Mouse (Mus musculus): ENCODE data around the gene Kdsr.

Gene Kdsr

GRCm38 (mm10) chr1:106759572-106760435 is at the start of gene Kdsr:
Gene Kdsr, minus strand, starts transcription at chr1:106759727.
- in situ Hi-C loops (cut with MboI; ENCODE audit: low pct_unique_long_range_greater_than_20kb in 1 of 2, low sequenced_read_pairs in 2 of 2, unreplicated experiment in 1 of 2): no loop called here

- in situ Hi-C loops (cut with MboI; ENCODE audit: low pct_unique_long_range_greater_than_20kb in 1 of 2, low sequenced_read_pairs in 2 of 2, unreplicated experiment in 1 of 2): no loop called here
These were observed 40.4 kb upstream of the Kdsr start for GRCm38 (mm10) chr1:106799931-106800330.

GRCm38 (mm10) chr1:106799406-106799805 is 39.9 kb upstream of the Kdsr start:
- in situ Hi-C loops (cut with MboI; ENCODE audit: low pct_unique_long_range_greater_than_20kb in 1 of 2, low sequenced_read_pairs in 2 of 2, unreplicated experiment in 1 of 2): no loop called here

- in situ Hi-C loops (cut with MboI; ENCODE audit: low pct_unique_long_range_greater_than_20kb in 1 of 2, low sequenced_read_pairs in 2 of 2, unreplicated experiment in 1 of 2): no loop called here
These were observed 37.7 kb upstream of the Kdsr start for GRCm38 (mm10) chr1:106796987-106797779.

- in situ Hi-C loops (cut with MboI; ENCODE audit: low pct_unique_long_range_greater_than_20kb in 1 of 2, low sequenced_read_pairs in 2 of 2, unreplicated experiment in 1 of 2): no loop called here
These were observed 37.0 kb upstream of the Kdsr start, which contains the start of gene Vps4b for GRCm38 (mm10) chr1:106796542-106796924. Gene Vps4b, minus strand, starts transcription at chr1:106796728.

- in situ Hi-C loops (cut with MboI; ENCODE audit: low pct_unique_long_range_greater_than_20kb in 1 of 2, low sequenced_read_pairs in 2 of 2, unreplicated experiment in 1 of 2): no loop called here
These were observed 36.4 kb upstream of the Kdsr start for GRCm38 (mm10) chr1:106795634-106796541.

- in situ Hi-C loops (cut with MboI; ENCODE audit: low pct_unique_long_range_greater_than_20kb in 1 of 2, low sequenced_read_pairs in 2 of 2, unreplicated experiment in 1 of 2): no loop called here
These were observed 15.4 kb upstream of the Kdsr start for GRCm38 (mm10) chr1:106774896-106775295.

GRCm38 (mm10) chr1:106774092-106774491 is 14.6 kb upstream of the Kdsr start:
- in situ Hi-C loops (cut with MboI; ENCODE audit: low pct_unique_long_range_greater_than_20kb in 1 of 2, low sequenced_read_pairs in 2 of 2, unreplicated experiment in 1 of 2): no loop called here

GRCm38 (mm10) chr1:106768773-106769172 is 9.2 kb upstream of the Kdsr start:
- in situ Hi-C loops (cut with MboI; ENCODE audit: low pct_unique_long_range_greater_than_20kb in 1 of 2, low sequenced_read_pairs in 2 of 2, unreplicated experiment in 1 of 2): no loop called here

- in situ Hi-C loops (cut with MboI; ENCODE audit: low pct_unique_long_range_greater_than_20kb in 1 of 2, low sequenced_read_pairs in 2 of 2, unreplicated experiment in 1 of 2): no loop called here
These were observed 6.2 kb upstream of the Kdsr start for GRCm38 (mm10) chr1:106765771-106766170.

GRCm38 (mm10) chr1:106764846-106765245 is 5.3 kb upstream of the Kdsr start:
- in situ Hi-C loops (cut with MboI; ENCODE audit: low pct_unique_long_range_greater_than_20kb in 1 of 2, low sequenced_read_pairs in 2 of 2, unreplicated experiment in 1 of 2): no loop called here

- in situ Hi-C loops (cut with MboI; ENCODE audit: low pct_unique_long_range_greater_than_20kb in 1 of 2, low sequenced_read_pairs in 2 of 2, unreplicated experiment in 1 of 2): no loop called here
These were observed 4.8 kb upstream of the Kdsr start for GRCm38 (mm10) chr1:106764281-106764680.

- in situ Hi-C loops (cut with MboI; ENCODE audit: low pct_unique_long_range_greater_than_20kb in 1 of 2, low sequenced_read_pairs in 2 of 2, unreplicated experiment in 1 of 2): no loop called here
These were observed 1.2 kb upstream of the Kdsr start for GRCm38 (mm10) chr1:106760750-106761149.

GRCm38 (mm10) chr1:106758734-106759571 is 574 bp downstream of the Kdsr start:
- in situ Hi-C loops (cut with MboI; ENCODE audit: low pct_unique_long_range_greater_than_20kb in 1 of 2, low sequenced_read_pairs in 2 of 2, unreplicated experiment in 1 of 2): no loop called here

GRCm38 (mm10) chr1:106756633-106757032 is 2.9 kb downstream of the Kdsr start:
- in situ Hi-C loops (cut with MboI; ENCODE audit: low pct_unique_long_range_greater_than_20kb in 1 of 2, low sequenced_read_pairs in 2 of 2, unreplicated experiment in 1 of 2): no loop called here

GRCm38 (mm10) chr1:106752013-106752412 is 7.5 kb downstream of the Kdsr start:
- in situ Hi-C loops (cut with MboI; ENCODE audit: low pct_unique_long_range_greater_than_20kb in 1 of 2, low sequenced_read_pairs in 2 of 2, unreplicated experiment in 1 of 2): no loop called here

GRCm38 (mm10) chr1:106750656-106751055 is 8.9 kb downstream of the Kdsr start:
- in situ Hi-C loops (cut with MboI; ENCODE audit: low pct_unique_long_range_greater_than_20kb in 1 of 2, low sequenced_read_pairs in 2 of 2, unreplicated experiment in 1 of 2): no loop called here
